Mouse (Mus musculus) lung, adult 2 months (tissue): ENCODE measurements around the gene P2rx6. TPM values are rescaled to one million over a fixed set of nuclear protein-coding genes. Genes with fewer than 3 reads are reported as not detected.

ENCODE experiments used
- DNase-seq: peaks from one replicate; pipeline ENCODE4 v3.0.0; 2022
- H3K4me1 ChIP-seq: fragments of 200-500 bp; 2 replicates; pipeline ENCODE4 v1.6.1; 2011; ENCODE audit warnings: low read length; ENCODE audit not compliant: control insufficient read depth, insufficient read depth
- H3K4me3 ChIP-seq: fragments of 200-500 bp; replicated peaks from 2 replicates; pipeline ENCODE3; 2011; ENCODE audit warnings: low read depth, mild to moderate bottlenecking, control low read depth, low read length; ENCODE audit errors: extremely low read depth
- CTCF ChIP-seq: fragments of 200-500 bp; IDR thresholded peaks from 2 replicates; pipeline ENCODE4 v1.5.1; 2011; ENCODE audit warnings: mild to moderate bottlenecking, low read length, control low read depth; ENCODE audit not compliant: insufficient read depth
- POLR2A ChIP-seq: fragments of 200-500 bp; IDR thresholded peaks from 2 replicates; pipeline ENCODE4 v1.6.1; 2011; ENCODE audit warnings: low read depth, mild to moderate bottlenecking, control low read depth, low read length, borderline replicate concordance; ENCODE audit errors: extremely low read depth
- WGBS: fragments of 180-500 bp; shearing (Covaris S2); methylation state at CpG from one replicate; pipeline ENCODE4 v1.1.7; 2018; 5-methylcytosine and 5-hydroxymethylcytosine counted together
- polyA plus RNA-seq: library from polyadenylated mRNA; depleted of rRNA; stranded (reverse); fragments of >200 nt; gene quantifications from 2 replicates; pipeline ENCODE4 v1.2.3, GENCODE M21; 2012; rRNA removed

The P2rx6 gene
- 10.7 and 12.7 TPM in 2 replicates for polyA plus RNA-seq

- TF ChIP-seq CTCF (no peak), POLR2A (no peak)
- no peak for DNase-seq
- Histone ChIP-seq H3K4me1 (0 out of 2 replicates have a peak, but pooled peaks cover 2% of the 10 kb centered on the region), H3K4me3 (peak within 1 kb of the TSS; percentile 39)
- WGBS, result 4% methylated on average over 10 of the region's 10 CpGs
These were observed at the start of gene P2rx6 for GRCm38 (mm10) chr16:17561751-17562208. Gene P2rx6, plus strand, starts transcription at chr16:17561885.

DNA sequence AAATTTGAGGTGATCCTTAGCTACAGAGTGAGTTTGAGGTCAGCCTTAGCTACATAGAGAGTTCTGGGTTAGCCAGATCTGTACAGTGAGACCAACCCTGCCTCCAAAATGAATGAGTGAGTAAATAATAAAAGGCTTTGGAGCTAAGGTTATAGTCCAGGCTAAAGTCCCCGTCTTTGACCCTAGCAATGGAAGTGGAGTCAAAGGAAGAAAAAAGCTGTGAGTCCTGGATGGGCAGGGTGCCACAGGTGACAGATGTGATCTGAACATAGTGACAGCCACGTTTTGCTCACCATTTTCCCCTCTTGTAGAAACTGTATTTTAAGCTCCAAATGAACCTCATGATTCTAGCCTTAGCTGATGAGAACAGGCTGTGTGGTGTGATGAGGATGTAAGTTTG, 42.8 kb upstream of the P2rx6 start:
- no peak for TF ChIP-seq CTCF
- TF ChIP-seq POLR2A, result no peak
- H3K4me1 ChIP-seq, result no peaks in the 10 kb centered on the region
- DNase-seq, result no peak
- H3K4me3 ChIP-seq, result no peak overlapping the region
- WGBS, result 76% methylated on average over 2 of the region's 2 CpGs

GRCm38 (mm10) chr16:17524156-17524555, 37.5 kb upstream of the P2rx6 start:
- 92% methylated on average over 11 of the region's 11 CpGs for WGBS
- no peak overlapping the region for H3K4me3 ChIP-seq
- no peak for DNase-seq
- H3K4me1 ChIP-seq, result no peaks in the 10 kb centered on the region
- TF ChIP-seq POLR2A (no peak), CTCF (no peak)

GRCm38 (mm10) chr16:17525524-17525923, 36.2 kb upstream of the P2rx6 start:
- 84% methylated on average over 3 of the region's 3 CpGs for WGBS

DNA sequence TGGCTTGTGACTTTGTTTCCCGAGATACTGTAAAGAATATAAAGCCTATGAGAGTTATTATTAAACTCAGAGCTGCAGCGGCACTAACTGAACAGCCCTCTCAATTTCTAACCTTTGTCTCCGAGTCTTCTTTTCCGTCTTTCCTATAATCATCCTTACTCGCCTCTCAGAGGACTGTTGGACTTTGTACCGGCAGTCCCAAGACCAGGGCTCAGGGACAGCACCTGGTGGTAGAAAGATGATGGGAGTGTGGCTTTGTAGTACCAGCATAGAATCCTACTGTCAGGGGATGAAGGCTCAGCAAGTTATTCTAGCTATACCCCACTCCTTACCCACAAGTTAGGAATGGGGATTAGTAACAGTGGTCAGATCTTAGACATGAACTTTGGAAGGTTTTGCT, 35.5 kb upstream of the P2rx6 start:
- WGBS, result 91% methylated on average over 6 of the region's 6 CpGs
- Histone ChIP-seq H3K4me3 (no peak overlapping the region), H3K4me1 (peaks cover 4% of the 10 kb centered on the region)
- no peak for DNase-seq
- no peak for TF ChIP-seq POLR2A

More at GRCm38 (mm10) chr16:17525524-17525923, 36.2 kb upstream of the P2rx6 start:
- Histone ChIP-seq H3K4me3 (no peak overlapping the region), H3K4me1 (peaks cover 4% of the 10 kb centered on the region)
- no peak for DNase-seq
- no peak for TF ChIP-seq CTCF
- TF ChIP-seq POLR2A, result no peak

DNA sequence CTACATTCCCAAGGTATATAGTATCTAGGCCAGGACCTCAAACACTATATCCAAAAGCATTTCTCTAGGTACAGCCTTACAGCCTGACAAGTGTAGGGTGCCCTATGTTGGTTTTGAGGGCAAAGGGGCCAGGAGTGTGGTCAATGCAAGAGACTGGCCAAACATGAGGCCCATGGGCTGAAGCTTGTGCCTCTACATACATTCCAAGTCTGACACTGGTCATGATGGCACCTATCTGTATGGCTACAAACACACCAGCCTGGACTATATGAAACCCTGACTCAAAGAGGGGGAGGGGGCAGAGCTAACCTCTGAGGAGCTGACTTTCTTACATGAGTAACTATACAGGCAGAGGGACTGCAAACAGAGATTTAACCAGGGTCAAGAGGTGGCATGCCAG, 34.1 kb upstream of the P2rx6 start:
- no peak for DNase-seq
- H3K4me1 ChIP-seq, result peaks cover 6% of the 10 kb centered on the region
- H3K4me3 ChIP-seq, result no peak overlapping the region
- TF ChIP-seq POLR2A (no peak), CTCF (no peak)

DNA sequence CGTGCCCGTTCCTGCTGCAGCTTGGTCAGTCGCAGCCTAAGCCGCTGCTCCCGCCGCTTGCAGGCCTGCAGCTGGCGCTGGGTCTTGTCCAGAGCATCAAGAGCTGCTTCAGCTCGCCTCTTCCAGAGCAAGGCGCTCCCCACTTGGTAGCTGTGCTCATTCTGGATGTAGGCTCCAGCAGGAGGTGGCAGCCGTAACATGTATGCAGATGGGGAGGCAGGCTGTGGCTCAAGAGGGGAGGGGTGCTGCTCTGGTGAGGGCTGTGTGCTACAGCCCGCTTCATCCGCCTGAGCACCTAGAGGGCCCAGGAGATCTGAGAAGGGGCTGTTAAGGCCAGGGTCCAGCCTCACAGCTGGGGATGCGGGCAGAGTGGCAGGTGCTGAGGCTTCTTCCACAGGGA, 33.4 kb upstream of the P2rx6 start:
- TF ChIP-seq POLR2A (no peak), CTCF (no peak)
- Histone ChIP-seq H3K4me1 (peaks cover 6% of the 10 kb centered on the region), H3K4me3 (no peak overlapping the region)
- no peak for DNase-seq
- 89% methylated on average over 13 of the region's 13 CpGs for WGBS

DNA sequence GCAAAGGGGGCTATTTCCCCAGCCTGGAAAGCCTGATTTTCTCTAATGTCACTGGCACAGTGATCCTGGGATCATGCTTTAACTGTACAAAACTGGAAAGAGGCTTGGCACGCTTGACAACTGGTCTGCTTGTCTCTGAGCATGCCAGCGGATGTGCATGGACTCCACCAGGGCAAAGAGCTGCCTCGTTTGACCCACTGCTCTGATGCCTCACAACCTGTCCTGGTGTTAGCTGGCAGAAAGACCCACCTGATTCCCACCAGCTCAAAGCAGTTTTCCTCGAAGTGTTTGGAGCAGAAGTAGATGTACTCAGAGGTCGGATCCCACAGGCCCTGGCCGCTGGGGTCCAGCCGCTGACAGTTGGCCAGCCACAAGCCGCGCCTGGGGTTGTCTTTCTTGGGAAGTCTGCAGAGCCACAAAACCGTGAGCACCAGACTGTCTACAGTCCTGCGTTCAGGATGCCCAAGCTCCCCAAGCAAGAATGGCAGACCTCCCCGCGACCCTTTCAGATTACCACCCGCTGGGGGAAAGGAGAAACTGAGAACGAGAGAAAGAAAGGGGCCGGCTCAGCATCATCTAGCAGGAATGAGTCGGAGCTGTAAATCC, 31.6 kb upstream of the P2rx6 start:
- TF ChIP-seq CTCF (no peak), POLR2A (no peak)
- 7% methylated on average over 17 of the region's 17 CpGs for whole genome bisulfite sequencing
- peaks cover 6% of the 10 kb centered on the region for H3K4me1 ChIP-seq
- peak overlapping the region; percentile 88 for H3K4me3 ChIP-seq
- no peak for DNase-seq

DNA sequence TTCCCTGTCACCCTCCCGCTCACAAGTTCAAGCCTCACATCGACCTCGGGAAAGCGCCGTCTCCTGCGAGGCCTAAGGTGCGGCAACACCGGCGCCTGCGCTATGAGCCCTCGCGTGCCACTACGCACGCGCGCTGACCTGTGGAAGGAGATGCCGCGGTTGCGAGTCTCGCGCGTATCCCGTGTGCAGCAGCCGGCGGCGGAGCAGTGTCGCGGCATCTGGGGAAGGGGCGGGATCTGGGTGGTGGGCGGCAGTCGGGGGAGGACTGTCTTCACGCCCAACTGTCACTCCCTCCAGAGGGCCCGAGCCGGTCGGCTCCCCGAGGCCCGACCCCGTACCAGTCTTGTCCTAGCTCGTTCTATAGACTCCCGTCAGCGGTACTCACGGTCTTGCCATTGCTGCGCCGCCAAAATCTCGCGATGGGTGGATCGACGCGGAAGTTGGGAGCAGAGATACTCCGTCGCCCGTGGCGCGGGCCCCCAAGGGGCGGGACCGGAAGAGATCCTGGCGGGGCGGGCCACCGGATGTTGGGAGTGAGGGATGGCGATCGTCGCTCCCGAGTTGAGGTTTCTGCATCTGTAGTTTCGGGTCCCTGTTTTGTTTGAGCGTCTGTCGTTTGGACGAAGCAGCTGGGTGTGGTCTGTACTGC, 30.9 kb upstream of the P2rx6 start, which contains the start of gene Thap7:
Gene Thap7, minus strand, starts transcription at position 497 of the 649 bp plus-strand sequence.
- Histone ChIP-seq H3K4me1 (peaks cover 6% of the 10 kb centered on the region), H3K4me3 (peak within 1 kb of the TSS; percentile 88)
- under 1% methylated on average over 67 of the region's 67 CpGs for WGBS
- TF ChIP-seq CTCF (no peak), POLR2A (peak; percentile 93)
- DNase-seq, result peak; percentile 97

DNA sequence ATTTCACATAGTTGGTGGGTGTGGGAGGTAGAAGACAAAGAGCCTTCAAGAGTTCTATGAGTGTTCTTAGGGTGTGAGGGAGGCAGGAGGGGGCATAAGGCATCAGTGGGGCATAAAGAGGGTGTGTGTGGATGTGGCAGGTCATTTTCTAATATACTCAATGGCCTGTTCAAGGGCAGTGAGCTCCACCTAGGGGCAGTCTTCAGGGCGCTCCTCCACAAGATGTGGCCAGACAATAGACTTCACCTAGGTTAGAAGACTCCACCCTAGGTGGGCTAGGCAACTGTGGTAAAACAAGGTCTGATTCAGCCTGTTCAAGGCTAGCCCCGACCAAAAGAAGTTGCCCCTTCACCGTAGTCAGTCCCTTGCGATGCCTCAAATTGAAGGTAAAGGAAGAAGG, 29.4 kb upstream of the P2rx6 start:
- peaks cover 6% of the 10 kb centered on the region for H3K4me1 ChIP-seq
- no peak overlapping the region for H3K4me3 ChIP-seq
- DNase-seq, result no peak
- WGBS, result 52% methylated on average over 4 of the region's 4 CpGs
- no peak for TF ChIP-seq POLR2A
- TF ChIP-seq CTCF, result 0 out of 2 replicates have a peak, but pooled peaks have one; percentile 12
